Mouse (Mus musculus) gastrocnemius, postnatal 10 days (tissue): Measurements from ENCODE around the gene Olfr1474. TPM values are rescaled to one million over a fixed set of nuclear protein-coding genes. Genes with fewer than 3 reads are reported as not detected.
"Not testable (repeated sequence)": the region's sequence is repeated elsewhere in the genome, so short reads cannot be mapped to it uniquely, and the experiment has no call there.

ENCODE experiments used
- DNase-seq: peaks from one replicate; pipeline ENCODE4 v3.0.0; 2021; ENCODE audit warnings: mixed read lengths
- long read RNA-seq, 2 experiments: library from polyadenylated mRNA; stranded (forward); transcript quantifications; one replicate each; pipeline ENCODE4 v2.0.0; 2021
- total RNA-seq, 2 experiments: library from RNA; stranded (reverse); gene quantifications; 2 replicates each; pipeline ENCODE4 v1.2.3; 2021

Gene Olfr1474
- total RNA-seq, result not detected
- long read RNA-seq, experiment 1, result 0 reads
- long read RNA-seq, experiment 2, result 0 reads

DNA sequence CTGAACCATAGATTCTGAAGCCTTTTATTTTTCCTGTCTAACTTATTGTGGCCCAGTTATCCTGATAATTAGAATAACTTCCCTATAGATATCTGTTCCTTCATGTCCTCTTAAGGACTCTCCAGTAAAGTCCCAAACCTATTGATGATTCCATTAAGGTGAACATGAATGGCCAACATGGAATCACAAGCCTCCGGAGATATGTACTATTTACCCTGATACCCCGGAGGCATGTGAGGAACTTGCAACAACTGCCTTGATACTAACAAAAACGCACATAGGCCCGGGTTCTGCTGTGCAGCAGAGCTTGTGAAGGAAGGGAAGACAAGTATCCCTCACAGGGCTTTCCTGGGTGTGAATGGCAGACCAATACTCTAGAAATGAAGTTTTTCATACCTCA lies at the start of gene Olfr1474:
TSS of gene Olfr1474 (plus strand) at position 301 of the 400 bp plus-strand sequence.
- not testable (repeated sequence) for DNase-seq

- not testable (repeated sequence) for DNase-seq
Observed at GRCm38 (mm10) chr19:13443109-13443508, 26.3 kb upstream of the Olfr1474 start, which contains the start of gene Olfr1471. Gene Olfr1471 (plus strand): TSS chr19:13443409.

GRCm38 (mm10) chr19:13455986-13456385 lies 13.4 kb upstream of the Olfr1474 start, which contains the start of gene Olfr1472:
Gene Olfr1472 (minus strand): TSS chr19:13456086.
- no peak for DNase-seq

DNA sequence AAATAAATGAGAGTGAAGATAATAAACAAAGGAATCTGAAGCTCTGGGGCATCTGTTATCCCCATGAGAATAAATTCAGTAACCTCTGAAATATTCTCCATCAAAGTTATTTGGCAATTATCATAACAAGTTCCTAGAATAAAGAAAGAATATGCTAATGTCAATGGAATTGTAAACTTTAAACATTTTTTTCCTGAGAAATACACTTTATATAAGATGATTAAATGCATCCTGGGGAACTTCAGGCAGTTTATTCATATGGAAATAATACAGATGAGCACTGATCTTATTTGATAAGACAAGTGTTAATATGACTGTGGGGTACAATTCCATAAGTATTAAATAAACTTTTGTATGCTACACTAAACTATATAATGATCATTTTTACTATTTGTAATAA lies 10.7 kb downstream of the Olfr1474 start, which contains the start of gene Olfr1475:
TSS of gene Olfr1475 (minus strand) at position 101 of the 400 bp plus-strand sequence.
- no peak for DNase-seq

GRCm38 (mm10) chr19:13500246-13500645 lies 30.9 kb downstream of the Olfr1474 start, which contains the start of gene Olfr1477:
Gene Olfr1477 (plus strand): TSS chr19:13500546.
- no peak for DNase-seq

Other genes with a start within 250 kb of the Olfr1474 start
- gene Olfr1463, start 238.2 kb upstream of the Olfr1474 start, total RNA-seq, result not detected
- not detected for gene Olfr1465, start 154.0 kb upstream of the Olfr1474 start, total RNA-seq
- gene Olfr1466, start 130.7 kb upstream of the Olfr1474 start, total RNA-seq, result not detected
- gene Olfr1467, start 107.3 kb upstream of the Olfr1474 start, total RNA-seq, result not detected
- gene Olfr1469, start 61.7 kb upstream of the Olfr1474 start, total RNA-seq, result not detected
- not detected for gene Olfr1471, start 26.2 kb upstream of the Olfr1474 start, total RNA-seq
- gene Olfr1472, start 13.5 kb upstream of the Olfr1474 start, total RNA-seq, result not detected
- gene Olfr1475, start 10.6 kb downstream of the Olfr1474 start, total RNA-seq, result not detected
- gene Olfr1477, start 31.0 kb downstream of the Olfr1474 start, total RNA-seq, result not detected
- not detected for gene Olfr1480, start 58.3 kb downstream of the Olfr1474 start, total RNA-seq
- not detected for gene Olfr1484, start 113.9 kb downstream of the Olfr1474 start, total RNA-seq
- gene Olfr1487, start 147.8 kb downstream of the Olfr1474 start, total RNA-seq, result not detected
- gene Olfr1489, start 162.1 kb downstream of the Olfr1474 start, total RNA-seq, result not detected
- gene Olfr1490, start 181.5 kb downstream of the Olfr1474 start, total RNA-seq, result not detected
- not detected for gene Olfr1491, start 227.7 kb downstream of the Olfr1474 start, total RNA-seq